Mouse (Mus musculus) G1E (cell line): ENCODE measurements at regions not wholly inside any gene's neighbourhood (a gene's known extent, or its start where the extent isn't known, plus 50 kb on each side); places are given as distances from the start of the nearest gene placed in this dataset.

ENCODE experiments used
- CTCF ChIP-seq: IDR thresholded peaks from 2 replicates; pipeline ENCODE4 v1.5.1; 2012; ENCODE audit warnings: low read depth, low read length, inconsistent platforms, mixed read lengths
- GATA1 ChIP-seq: IDR thresholded peaks from 2 replicates; pipeline ENCODE4 v1.6.1; 2012; ENCODE audit warnings: borderline replicate concordance, low read length, inconsistent platforms, mixed read lengths

DNA sequence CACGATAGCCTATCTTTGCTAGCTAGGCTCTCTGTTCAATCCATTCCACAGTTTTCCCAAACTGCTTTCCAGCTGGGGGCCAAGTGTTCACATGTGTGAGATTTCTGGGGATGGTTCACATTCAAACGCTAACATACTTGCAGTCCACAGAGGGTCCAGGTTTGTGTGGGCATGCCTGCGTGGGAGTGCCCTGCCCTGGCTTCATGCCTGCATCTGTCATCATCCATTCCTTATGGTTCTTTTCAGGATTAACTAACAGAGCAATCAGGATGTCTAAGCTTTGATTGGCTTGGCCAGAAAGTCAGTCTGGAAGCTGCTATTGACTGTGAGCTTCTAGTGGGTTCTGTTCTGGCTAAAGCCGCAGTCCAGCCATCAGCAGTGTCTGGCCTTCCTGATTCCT is 93.7 kb upstream of the Spata13 start:
- no peak for TF ChIP-seq CTCF
- TF ChIP-seq GATA1: no peak
